Mouse (Mus musculus) ES-E14 (cell line): ENCODE measurements at regions not wholly inside any gene's neighbourhood (a gene's known extent, or its start where the extent isn't known, plus 50 kb on each side); places are given as distances from the start of the nearest gene placed in this dataset.

Experiments
- DNase-seq: peaks from one replicate; pipeline ENCODE4 v3.0.0-alpha.2; 2013; ENCODE audit warnings: low read depth, low spot score
- H3K27ac ChIP-seq: 2 replicates; pipeline ENCODE4 v1.5.1; 2012; ENCODE audit warnings: low read depth, mild to moderate bottlenecking, low read length, moderate library complexity, mixed read lengths; ENCODE audit not compliant: poor library complexity, insufficient read depth, severe bottlenecking
- H3K36me3 ChIP-seq: 2 replicates; pipeline ENCODE4 v1.6.1; 2012; ENCODE audit warnings: mild to moderate bottlenecking, low read length, moderate library complexity, mixed read lengths; ENCODE audit not compliant: control insufficient read depth, poor library complexity, insufficient read depth, severe bottlenecking
- H3K4me1 ChIP-seq, 2 experiments: fragments of 150-350 bp in 1 of 2; sonication (generic) in 1 of 2; 2 replicates each; pipeline ENCODE4 v1.6.1; 2012; ENCODE audit warnings: low read length in 2 of 2, mild to moderate bottlenecking in 1 of 2, mixed read lengths in 1 of 2; ENCODE audit not compliant: control insufficient read depth in 2 of 2, insufficient read depth in 2 of 2, poor library complexity in 1 of 2
- H3K4me3 ChIP-seq, 2 experiments: fragments of 150-350 bp in 1 of 2; sonication (generic) in 1 of 2; 2 replicates each; pipeline ENCODE4 v1.5.1; 2012; ENCODE audit warnings: low read length in 2 of 2, low read depth in 1 of 2, mild to moderate bottlenecking in 1 of 2, mixed read lengths in 1 of 2; ENCODE audit not compliant: insufficient read depth in 1 of 2, poor library complexity in 1 of 2, severe bottlenecking in 1 of 2
- H3K9ac ChIP-seq: 2 replicates; pipeline ENCODE4 v1.6.1; 2012; ENCODE audit warnings: low read depth, mild to moderate bottlenecking, low read length, mixed read lengths; ENCODE audit not compliant: poor library complexity, insufficient read depth, severe bottlenecking
- H3K9me3 ChIP-seq: fragments of 150-350 bp; sonication (generic); 2 replicates; pipeline ENCODE4 v1.6.1; 2012; ENCODE audit warnings: low read depth, mild to moderate bottlenecking, low read length; ENCODE audit not compliant: control insufficient read depth, insufficient read depth
- CHD2 ChIP-seq: IDR thresholded peaks from 2 replicates; pipeline ENCODE4 v1.6.1; 2014; ENCODE audit warnings: mild to moderate bottlenecking, low read depth, low read length, inconsistent platforms
- HCFC1 ChIP-seq: IDR thresholded peaks from 2 replicates; pipeline ENCODE4 v1.6.1; 2012; ENCODE audit warnings: low read length, inconsistent platforms, borderline replicate concordance; ENCODE audit not compliant: insufficient read depth
- MAFK ChIP-seq: IDR thresholded peaks from 2 replicates; pipeline ENCODE4 v1.6.1; 2014; ENCODE audit warnings: mild to moderate bottlenecking, low read depth, low read length, inconsistent platforms; ENCODE audit not compliant: insufficient read depth
- ZC3H11A ChIP-seq: IDR thresholded peaks from 2 replicates; pipeline ENCODE4 v1.6.1; 2012; ENCODE audit warnings: low read depth, mild to moderate bottlenecking, inconsistent platforms, low read length, borderline replicate concordance
- ZNF384 ChIP-seq: IDR thresholded peaks from 2 replicates; pipeline ENCODE4 v1.6.1; 2012; ENCODE audit warnings: low read depth, low read length, inconsistent platforms
- in situ Hi-C, 2 experiments: fragments of 600-800 bp; cut with MboI; formaldehyde crosslinking; loops; one replicate each; pipeline ENCODE4 v1.15.1; 2025; ENCODE audit warnings: low sequenced_read_pairs in 2 of 2, inconsistent platforms in 1 of 2; ENCODE audit not compliant: unreplicated experiment in 2 of 2

- no peak overlapping the region for H3K4me3 ChIP-seq
- H3K27ac ChIP-seq: no peak overlapping the region
- H3K4me1 ChIP-seq: no peaks in the 10 kb centered on the region
- no peak overlapping the region for H3K9ac ChIP-seq
- no peak for DNase-seq
- in situ Hi-C loops: no loop called here
- TF ChIP-seq HCFC1 (no peak), ZC3H11A (no peak), MAFK (no peak), ZNF384 (no peak), CHD2 (no peak)
- no peaks in the 10 kb centered on the region for H3K36me3 ChIP-seq
- H3K9me3 ChIP-seq: no peaks in the 10 kb centered on the region
These were observed 257.0 kb upstream of the Dmac1 start for GRCm38 (mm10) chr4:75535067-75535466.

- no peak overlapping the region for H3K27ac ChIP-seq
- DNase-seq: no peak
- in situ Hi-C loops: no loop called here
These were observed 251.5 kb upstream of the Dmac1 start for GRCm38 (mm10) chr4:75529607-75530006.

DNA sequence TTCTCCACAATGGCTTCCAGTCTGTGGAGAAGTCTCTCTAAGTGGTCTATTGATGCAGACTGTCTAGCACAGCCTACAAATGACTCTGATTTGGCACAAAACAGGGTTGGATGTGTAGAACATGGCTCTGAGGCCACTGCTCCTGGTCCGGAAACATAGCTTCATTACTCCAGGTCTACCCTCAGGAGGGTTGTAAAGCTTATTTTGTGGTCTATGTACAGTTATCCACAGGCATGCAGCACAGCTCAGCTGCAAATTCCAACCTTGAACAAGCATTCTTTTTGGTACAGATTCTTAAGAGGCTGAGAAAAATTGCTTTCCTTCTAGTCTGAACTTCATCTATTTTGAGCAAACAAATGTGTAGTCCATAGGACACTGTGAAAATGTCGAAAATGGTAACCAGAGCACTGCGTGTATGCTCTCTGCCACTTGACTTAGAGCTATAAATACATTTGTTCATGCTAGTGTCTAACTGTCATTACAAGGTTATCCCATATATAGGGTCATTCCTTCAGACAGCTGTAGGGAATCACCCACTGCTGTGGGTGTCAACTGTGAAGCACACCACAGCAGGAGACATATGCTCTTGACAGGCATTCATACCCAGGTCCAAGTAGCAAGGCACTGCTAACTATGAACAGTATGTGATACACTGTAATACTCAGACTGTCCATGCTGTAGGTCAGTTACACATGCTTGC is 239.5 kb upstream of the Dmac1 start:
- H3K27ac ChIP-seq: no peak overlapping the region
- H3K9me3 ChIP-seq: no peaks in the 10 kb centered on the region
- H3K4me3 ChIP-seq: no peak overlapping the region
- no peak for DNase-seq
- no peaks in the 10 kb centered on the region for H3K4me1 ChIP-seq
- H3K36me3 ChIP-seq: no peaks in the 10 kb centered on the region
- H3K9ac ChIP-seq: no peak overlapping the region
- in situ Hi-C loops: no loop called here
- TF ChIP-seq ZNF384: no peak
- no peak for TF ChIP-seq MAFK
- TF ChIP-seq HCFC1: no peak
- TF ChIP-seq CHD2: no peak
- TF ChIP-seq ZC3H11A: no peak

More at GRCm38 (mm10) chr4:75529607-75530006, 251.5 kb upstream of the Dmac1 start:
- no peaks in the 10 kb centered on the region for H3K9me3 ChIP-seq
- H3K4me3 ChIP-seq: no peak overlapping the region
- no peak overlapping the region for H3K9ac ChIP-seq
- no peaks in the 10 kb centered on the region for H3K36me3 ChIP-seq
- no peaks in the 10 kb centered on the region for H3K4me1 ChIP-seq
- TF ChIP-seq CHD2: no peak
- TF ChIP-seq ZC3H11A: no peak
- no peak for TF ChIP-seq MAFK
- TF ChIP-seq HCFC1: no peak
- no peak for TF ChIP-seq ZNF384
